Mouse (Mus musculus): ENCODE measurements around the gene Msgn1. TPM values are rescaled to one million over a fixed set of nuclear protein-coding genes. Genes with fewer than 3 reads are reported as not detected.
A peak's percentile ranks its signal among the peaks of the same experiment; 100 is the strongest.

Gene Msgn1
- total RNA-seq, 2 experiments from 2014 or later: not detected

DNA sequence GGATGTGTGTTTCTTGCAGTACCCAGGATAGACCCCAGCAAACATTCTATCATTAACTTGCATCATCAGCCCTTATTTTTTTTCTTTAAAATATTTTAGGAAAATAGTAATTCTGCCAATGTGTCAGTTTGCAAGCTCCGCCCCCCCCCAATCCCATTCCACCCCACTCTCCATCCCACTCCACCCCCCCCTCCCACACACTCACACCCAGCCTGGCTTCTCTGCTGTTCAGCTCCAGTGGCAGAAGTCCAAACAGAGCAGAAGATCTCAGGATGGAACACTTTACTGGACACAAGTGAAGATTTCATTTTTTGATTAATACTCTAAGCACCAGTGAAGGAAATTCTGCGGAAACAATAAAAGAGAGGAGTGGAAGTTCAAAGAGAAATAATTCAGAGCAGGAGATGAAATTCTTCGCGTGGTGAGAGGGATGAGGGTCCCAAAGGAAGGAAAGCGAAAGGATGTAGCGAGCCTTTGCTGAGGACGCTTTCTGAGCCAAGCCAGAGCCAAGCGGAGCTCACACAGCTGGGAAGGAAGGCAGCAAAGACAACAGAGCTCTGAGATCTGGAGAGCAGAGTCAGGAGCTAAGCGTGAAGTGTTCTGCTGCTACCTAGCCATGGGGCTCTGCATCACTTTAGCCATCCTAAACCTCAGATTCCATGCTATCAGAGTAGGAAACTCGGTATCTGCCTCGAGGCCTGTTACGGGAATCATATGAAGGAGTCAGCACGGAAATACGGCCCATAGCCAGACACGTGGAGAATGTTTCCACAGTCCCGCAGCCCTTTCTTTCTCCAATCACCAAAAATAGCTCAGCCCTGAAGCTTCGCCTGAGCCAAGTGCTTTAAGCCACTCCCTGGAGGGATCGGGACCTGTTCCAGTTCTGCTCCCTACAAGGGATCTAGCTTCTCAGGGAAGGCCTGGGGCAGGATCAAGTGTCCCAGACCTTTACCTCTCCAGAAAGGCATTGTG, 4.8 kb downstream of the Msgn1 start:
- ATAC-seq (replicated peaks; ENCODE audit: low FRiP score, low TSS enrichment, poor library complexity, severe bottlenecking): no peak

DNA sequence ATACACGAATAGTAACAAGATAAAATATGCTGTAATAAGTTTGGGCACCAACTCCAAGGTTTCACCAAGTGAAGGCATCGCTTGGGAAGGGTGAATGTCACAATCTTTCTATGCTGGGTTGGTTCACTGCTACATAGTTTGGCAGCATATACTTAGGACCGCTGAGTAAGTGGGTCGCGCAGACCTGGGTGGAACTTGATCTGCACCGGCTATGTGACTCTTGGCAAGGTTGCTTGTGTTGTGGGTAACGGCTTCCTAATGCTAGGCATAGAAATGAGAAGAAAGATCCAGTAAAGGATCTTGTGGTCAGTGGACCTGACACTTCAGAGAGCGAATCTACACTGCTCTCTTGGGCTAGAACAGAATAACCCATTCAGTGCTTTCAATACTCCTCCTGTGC, 6.3 kb downstream of the Msgn1 start:
- ATAC-seq (replicated peaks; ENCODE audit: low FRiP score, low TSS enrichment, poor library complexity, severe bottlenecking): no peak

DNA sequence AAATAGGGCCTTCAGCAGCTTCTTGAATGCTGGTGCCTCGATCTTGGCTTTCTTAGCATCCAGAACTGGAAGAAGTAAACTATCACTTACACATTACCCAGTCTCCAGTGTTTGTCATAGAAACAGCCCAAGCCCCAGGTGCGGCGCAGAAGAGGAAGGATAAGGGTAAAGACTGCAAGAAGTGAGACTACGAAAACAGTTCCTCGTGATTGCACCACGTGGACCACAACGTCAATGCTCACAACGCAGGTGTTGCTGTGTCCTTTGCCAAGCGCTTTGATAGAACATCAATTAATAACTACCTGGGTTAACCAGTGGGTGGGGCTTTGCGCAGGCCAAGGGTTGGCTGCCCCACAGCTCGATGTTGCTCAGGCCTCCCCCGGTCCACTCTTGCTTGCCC, 8.1 kb downstream of the Msgn1 start:
- no peak for ATAC-seq (replicated peaks; ENCODE audit: low FRiP score, low TSS enrichment, poor library complexity, severe bottlenecking)

DNA sequence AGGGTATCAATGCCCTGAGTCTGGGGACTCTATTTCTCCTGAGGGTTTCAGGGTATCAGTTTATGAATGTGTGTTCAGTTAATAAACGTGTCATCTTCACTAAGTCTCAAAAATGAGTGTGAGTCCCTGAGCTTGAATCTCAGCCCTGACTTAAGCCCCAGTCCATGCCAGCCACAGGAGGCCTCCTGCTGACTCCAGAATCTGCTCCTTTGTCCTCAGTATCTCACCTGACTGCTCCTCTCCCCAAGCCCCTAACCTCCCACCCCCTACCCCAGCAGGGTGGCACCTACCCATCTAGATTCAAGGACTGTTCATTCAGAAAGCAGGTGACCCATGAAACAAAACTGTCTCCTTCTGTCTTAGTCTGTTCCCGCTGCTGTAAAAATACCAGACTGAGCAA, 10.2 kb downstream of the Msgn1 start:
- ATAC-seq (replicated peaks; ENCODE audit: low FRiP score, low TSS enrichment, poor library complexity, severe bottlenecking): no peak

DNA sequence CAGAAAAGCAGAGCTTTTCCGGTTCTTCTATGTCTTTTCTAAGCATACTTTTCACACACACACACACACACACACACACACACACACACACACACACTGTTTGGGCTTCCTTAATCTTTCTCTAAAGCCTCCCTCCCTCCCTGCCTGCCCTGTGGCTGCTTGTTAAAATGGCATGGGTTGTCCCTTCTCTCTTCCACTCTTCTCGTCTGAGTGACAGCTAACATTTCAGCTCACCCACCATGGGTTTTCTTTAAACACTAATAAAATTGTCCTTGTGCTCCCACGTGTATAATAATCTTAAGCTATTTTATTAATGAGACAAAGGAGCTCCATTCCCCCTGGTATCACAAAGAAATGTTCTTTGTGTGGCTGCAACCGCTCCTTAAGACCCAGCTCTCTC, 10.7 kb downstream of the Msgn1 start:
- no peak for ATAC-seq (replicated peaks; ENCODE audit: low FRiP score, low TSS enrichment, poor library complexity, severe bottlenecking)

DNA sequence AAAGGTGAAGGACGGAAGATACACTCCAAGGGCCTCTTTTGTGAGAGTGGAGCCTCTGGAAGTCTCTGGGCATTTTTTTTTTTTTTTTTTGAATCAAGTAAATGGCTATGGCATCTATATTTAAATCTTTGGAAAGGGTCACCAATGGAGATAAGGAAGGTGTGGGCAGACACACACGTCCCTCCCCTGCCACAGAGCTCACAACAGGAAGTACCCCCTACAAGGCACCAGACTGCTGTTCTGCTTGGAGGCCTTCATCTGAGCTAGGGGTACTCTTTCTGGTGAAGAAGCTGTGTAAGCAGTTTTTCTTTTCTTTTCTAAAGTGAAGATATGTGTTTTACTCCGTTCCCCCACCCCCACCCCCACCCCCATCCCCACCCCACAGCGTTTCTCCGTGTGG, 11.9 kb downstream of the Msgn1 start:
- no peak for ATAC-seq (replicated peaks; ENCODE audit: low FRiP score, low TSS enrichment, poor library complexity, severe bottlenecking)

DNA sequence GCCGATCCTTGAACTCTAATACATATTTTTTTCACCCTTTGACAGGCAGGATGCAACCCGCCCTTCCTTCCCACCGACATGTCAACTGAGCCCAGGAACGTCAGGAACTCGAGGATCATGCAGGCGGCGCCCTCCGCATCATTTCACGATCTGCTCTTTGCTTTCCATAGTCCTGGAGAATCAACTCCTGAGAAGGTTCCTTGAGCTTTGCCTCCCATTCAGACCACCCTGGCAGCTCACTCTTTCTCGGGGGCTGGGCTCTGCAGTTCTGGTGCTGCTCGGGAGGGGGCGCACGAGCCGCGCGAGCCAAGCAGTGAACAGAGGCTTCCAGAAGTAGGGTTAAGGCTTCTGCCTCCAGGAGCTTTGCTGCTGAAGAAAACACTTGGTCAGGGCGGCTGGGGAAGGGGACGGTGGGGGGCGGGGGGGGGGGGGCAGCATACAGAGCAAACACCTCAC, 12.6 kb downstream of the Msgn1 start:
- peak; percentile 89 for ATAC-seq (replicated peaks; ENCODE audit: low FRiP score, low TSS enrichment, poor library complexity, severe bottlenecking)

DNA sequence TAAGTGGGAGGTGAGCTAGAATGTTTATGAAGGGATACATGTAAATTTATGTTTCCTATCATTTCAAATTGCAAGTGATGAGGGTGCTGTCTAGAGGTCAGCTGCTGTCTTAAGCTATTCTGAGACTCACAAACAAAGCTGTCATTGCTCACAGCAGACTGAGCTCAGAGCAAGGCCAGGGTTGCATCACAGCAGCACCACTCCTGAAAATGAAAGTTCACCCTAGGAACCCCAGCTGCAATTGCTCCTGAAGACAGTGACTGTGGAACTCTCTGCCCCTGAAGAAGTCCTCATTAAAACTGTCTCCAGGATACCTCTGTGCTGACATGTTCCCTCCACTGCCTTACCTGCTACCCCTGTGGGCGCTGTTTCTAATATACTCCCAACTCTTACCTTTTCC, 13.7 kb downstream of the Msgn1 start:
- no peak for ATAC-seq (replicated peaks; ENCODE audit: low FRiP score, low TSS enrichment, poor library complexity, severe bottlenecking)

DNA sequence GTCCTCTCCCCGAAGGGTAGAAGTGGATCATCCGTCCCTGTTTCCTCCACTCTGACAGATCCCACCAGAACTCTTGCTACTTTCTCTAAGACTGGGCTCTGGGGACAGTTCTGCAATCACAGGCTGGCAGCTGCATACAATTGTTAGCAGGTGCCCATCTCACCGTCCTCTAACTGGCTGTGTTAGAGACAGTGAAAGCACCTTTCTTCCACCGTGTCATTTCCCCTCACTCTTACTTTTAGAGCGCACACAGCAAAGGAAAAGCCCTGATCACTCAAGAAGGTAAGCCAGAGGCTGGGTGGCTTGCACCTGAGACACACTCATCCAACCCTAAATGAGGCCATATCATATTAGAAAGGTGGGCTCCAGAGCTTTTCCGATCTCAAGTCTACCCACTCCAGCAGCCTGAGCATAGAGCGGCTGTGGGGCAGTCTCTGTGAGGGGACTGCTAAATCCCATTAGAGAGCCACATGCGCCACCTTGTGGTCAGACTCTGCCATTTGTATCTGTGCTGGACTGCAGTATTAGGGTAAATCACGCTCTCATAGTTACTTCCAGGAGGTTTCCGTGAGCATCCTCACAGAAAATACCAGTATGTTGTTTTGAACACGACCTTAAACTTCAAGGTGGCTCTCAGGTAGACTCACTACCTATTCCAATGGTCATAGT, 30.2 kb downstream of the Msgn1 start:
- peak; percentile 96 for ATAC-seq (replicated peaks; ENCODE audit: low FRiP score, low TSS enrichment, poor library complexity, severe bottlenecking)

DNA sequence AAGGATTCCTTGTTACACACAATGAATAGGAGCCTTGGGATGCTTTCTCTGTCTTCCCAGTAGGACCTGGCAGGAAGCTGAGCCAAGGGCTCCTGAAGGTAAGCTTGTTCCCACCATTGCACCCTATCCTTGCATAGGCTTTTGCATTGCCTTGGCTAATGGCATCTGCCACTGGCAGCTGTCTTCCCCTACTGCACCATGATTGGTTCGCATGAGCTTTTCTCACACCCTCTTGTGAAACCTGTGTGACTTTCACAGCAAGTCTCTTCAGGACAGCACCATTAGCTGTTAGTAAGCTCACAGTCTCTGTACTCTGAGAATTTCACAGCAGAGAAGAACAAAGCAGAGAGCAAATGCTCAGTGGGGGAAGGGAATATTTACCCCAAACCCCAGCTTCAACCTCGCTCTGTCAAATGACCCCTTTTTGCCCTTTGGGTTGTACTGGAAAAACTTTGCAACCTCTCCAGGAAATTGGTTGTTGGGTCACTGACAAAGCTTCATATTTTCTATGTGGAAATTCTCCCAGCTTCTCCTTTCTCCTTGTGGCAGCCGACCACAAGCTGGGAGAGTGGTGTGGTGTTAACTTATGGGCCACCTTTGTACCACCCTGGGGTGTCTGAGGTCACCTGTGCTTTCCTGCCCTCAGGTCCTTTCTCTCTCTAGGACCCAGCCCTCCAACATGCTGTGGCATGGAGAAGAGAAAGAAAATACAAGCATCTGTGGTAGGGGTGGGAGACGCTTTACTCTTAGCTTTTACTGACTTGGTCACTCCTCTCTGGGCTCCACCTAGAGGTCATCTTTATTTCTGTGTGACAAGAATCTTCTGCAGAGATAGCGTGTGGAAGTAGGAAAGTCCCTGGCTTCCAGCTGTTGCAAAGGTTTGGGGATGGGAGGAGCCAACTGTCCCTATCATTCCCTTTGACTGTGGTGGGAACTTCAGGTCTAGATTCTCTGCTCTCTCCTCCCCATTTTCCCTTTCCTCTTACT, 31.1 kb downstream of the Msgn1 start:
- ATAC-seq (replicated peaks; ENCODE audit: low FRiP score, low TSS enrichment, poor library complexity, severe bottlenecking): no peak

DNA sequence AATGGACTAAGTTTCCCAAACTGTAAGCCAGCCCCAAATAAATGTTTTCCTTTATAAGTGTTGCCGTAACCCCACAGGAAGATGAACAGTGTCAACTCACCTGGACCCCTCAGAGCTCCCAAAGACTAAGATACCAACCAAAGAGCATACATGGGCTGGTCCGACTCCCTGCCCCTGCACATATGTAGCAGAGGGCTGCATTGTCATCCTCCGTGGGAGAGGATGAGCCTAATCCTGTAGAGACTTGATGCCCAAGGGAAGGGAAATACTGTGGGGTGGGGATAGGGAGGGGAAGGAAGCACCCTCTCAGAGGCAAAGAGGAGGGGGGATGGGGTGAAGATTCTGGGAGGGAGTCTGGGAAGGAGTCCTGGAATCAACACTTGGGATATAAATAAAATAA, 50.1 kb downstream of the Msgn1 start:
- ATAC-seq (replicated peaks; ENCODE audit: low FRiP score, low TSS enrichment, poor library complexity, severe bottlenecking): no peak

Other genes with a start within 250 kb of the Msgn1 start
- gene Kcns3, start 57.9 kb downstream of the Msgn1 start, total RNA-seq (2014; fragmentation: Nextera tagmentation): not detected in 2 replicates
- gene Kcns3, start 57.9 kb downstream of the Msgn1 start, total RNA-seq (2017): not detected in 2 replicates
- 21.7 and 31.0 TPM in 2 replicates for gene Gen1, start 56.8 kb upstream of the Msgn1 start, total RNA-seq (2014; fragmentation: Nextera tagmentation)
- gene Gen1, start 56.8 kb upstream of the Msgn1 start, total RNA-seq (2017): 18.9 and 28.7 TPM in 2 replicates
- 55.9 and 85.4 TPM in 2 replicates for gene Smc6, start 56.9 kb upstream of the Msgn1 start, total RNA-seq (2014; fragmentation: Nextera tagmentation)
- 108 and 145 TPM in 2 replicates for gene Smc6, start 56.9 kb upstream of the Msgn1 start, total RNA-seq (2017)
- not detected in 2 replicates for gene Vsnl1, start 227.6 kb upstream of the Msgn1 start, total RNA-seq (2014; fragmentation: Nextera tagmentation)
- not detected in 2 replicates for gene Vsnl1, start 227.6 kb upstream of the Msgn1 start, total RNA-seq (2017)
- not detected in 2 replicates for gene Rad51ap2, start 247.1 kb upstream of the Msgn1 start, total RNA-seq (2014; fragmentation: Nextera tagmentation)
- not detected in 2 replicates for gene Rad51ap2, start 247.1 kb upstream of the Msgn1 start, total RNA-seq (2017)